Mouse (Mus musculus) embryonic stem cell, embryonic (primary cell): ENCODE measurements at regions not wholly inside any gene's neighbourhood (a gene's known extent, or its start where the extent isn't known, plus 50 kb on each side); places are given as distances from the start of the nearest gene placed in this dataset.

Experiments used
- CTCF ChIA-PET, 4 experiments: fragments of 300-600 bp in 2 of 4; fragments of 350-600 bp in 2 of 4; sonication (Branson Sonifier 250); formaldehyde crosslinking; loops; one replicate each; lab custom pipeline; 2022; ENCODE audit warnings: inconsistent platforms in 2 of 4; lab: Charles Lee
- POLR2A ChIA-PET, 4 experiments: fragments of 300-600 bp in 2 of 4; fragments of 350-600 bp in 2 of 4; sonication (Branson Sonifier 250); formaldehyde crosslinking; loops; one replicate each; lab custom pipeline; 2022; ENCODE audit warnings: antibody characterized with exemption in 4 of 4, inconsistent platforms in 1 of 4; lab: Charles Lee

- POLR2A ChIA-PET = no interaction called here
- CTCF ChIA-PET = no interaction called here
Observed at GRCm38 (mm10) chr5:69877100-69877499, 285.0 kb upstream of the Gnpda2 start.

- ChIA-PET CTCF (no interaction called here), POLR2A (no interaction called here)
Observed at GRCm38 (mm10) chr5:69863027-69863426, 270.9 kb upstream of the Gnpda2 start.

- ChIA-PET CTCF (no interaction called here), POLR2A (no interaction called here)
Observed at GRCm38 (mm10) chr5:69844809-69845208, 252.7 kb upstream of the Gnpda2 start.

GRCm38 (mm10) chr5:69837947-69838710 lies 246.0 kb upstream of the Gnpda2 start:
- POLR2A ChIA-PET = no interaction called here

GRCm38 (mm10) chr5:69836356-69836755 lies 244.2 kb upstream of the Gnpda2 start:
- ChIA-PET CTCF (interaction anchor here in 1 of 4 experiments (0.6 kb wide), 1 partner anchor 29 kb away, joined by 3 read pairs; no protein-coding TSS in a partner anchor), POLR2A (no interaction called here)

More at GRCm38 (mm10) chr5:69837947-69838710, 246.0 kb upstream of the Gnpda2 start:
- CTCF ChIA-PET = no interaction called here

GRCm38 (mm10) chr5:69835162-69835561 lies 243.0 kb upstream of the Gnpda2 start:
- POLR2A ChIA-PET = no interaction called here
- CTCF ChIA-PET = no interaction called here

- ChIA-PET CTCF (no interaction called here), POLR2A (no interaction called here)
Observed at GRCm38 (mm10) chr5:69817778-69818177, 225.6 kb upstream of the Gnpda2 start.

GRCm38 (mm10) chr5:69817035-69817434 lies 224.9 kb upstream of the Gnpda2 start:
- ChIA-PET CTCF (no interaction called here), POLR2A (no interaction called here)

- CTCF ChIA-PET = no interaction called here
- POLR2A ChIA-PET = no interaction called here
Observed at GRCm38 (mm10) chr5:69815356-69815755, 223.2 kb upstream of the Gnpda2 start.

GRCm38 (mm10) chr5:69802612-69803011 lies 210.5 kb upstream of the Gnpda2 start:
- CTCF ChIA-PET = no interaction called here
- POLR2A ChIA-PET = no interaction called here

- POLR2A ChIA-PET = no interaction called here
- CTCF ChIA-PET = no interaction called here
Observed at GRCm38 (mm10) chr5:69802101-69802500, 210.0 kb upstream of the Gnpda2 start.

GRCm38 (mm10) chr5:69795316-69795715 lies 203.2 kb upstream of the Gnpda2 start:
- ChIA-PET POLR2A (no interaction called here), CTCF (no interaction called here)

- ChIA-PET POLR2A (no interaction called here), CTCF (no interaction called here)
Observed at GRCm38 (mm10) chr5:69794641-69795040, 202.5 kb upstream of the Gnpda2 start.

- ChIA-PET CTCF (no interaction called here), POLR2A (no interaction called here)
Observed at GRCm38 (mm10) chr5:69756769-69757485, 164.8 kb upstream of the Gnpda2 start.

- CTCF ChIA-PET = no interaction called here
- POLR2A ChIA-PET = no interaction called here
Observed at GRCm38 (mm10) chr5:69756360-69756759, 164.2 kb upstream of the Gnpda2 start.

- POLR2A ChIA-PET = no interaction called here
- CTCF ChIA-PET = no interaction called here
Observed at GRCm38 (mm10) chr5:69740511-69740910, 148.4 kb upstream of the Gnpda2 start.

GRCm38 (mm10) chr5:69721351-69722006 lies 129.3 kb upstream of the Gnpda2 start:
- POLR2A ChIA-PET = no interaction called here
- CTCF ChIA-PET = no interaction called here

GRCm38 (mm10) chr5:69716087-69716486 lies 123.9 kb upstream of the Gnpda2 start:
- ChIA-PET CTCF (no interaction called here), POLR2A (no interaction called here)

GRCm38 (mm10) chr5:69707099-69707498 lies 115.0 kb upstream of the Gnpda2 start:
- CTCF ChIA-PET = no interaction called here
- POLR2A ChIA-PET = no interaction called here

- CTCF ChIA-PET = no interaction called here
- POLR2A ChIA-PET = no interaction called here
Observed at GRCm38 (mm10) chr5:69705168-69705532, 113.0 kb upstream of the Gnpda2 start.
